Mouse (Mus musculus) hindbrain, embryonic 14.5 days (tissue): ENCODE data around the gene Chst10. TPM values are rescaled to one million over a fixed set of nuclear protein-coding genes. Genes with fewer than 3 reads are reported as not detected.

ENCODE experiments used
- ATAC-seq: fragments of 200-750 bp; cut with Nextera tagmentation; 2 replicates; pipeline ENCODE4 v1.8.0; 2017; ENCODE audit warnings: moderate number of reproducible peaks, mild to moderate bottlenecking, moderate TSS enrichment, moderate library complexity; ENCODE audit not compliant: low FRiP score
- DNase-seq: peaks from one replicate; pipeline ENCODE4 v3.0.0-alpha.2; 2015; ENCODE audit warnings: low spot score
- H3K27ac ChIP-seq: fragments of 300-500 bp; sonication (generic); 2 replicates; pipeline ENCODE4 v1.5.1; 2014; ENCODE audit warnings: mild to moderate bottlenecking, moderate library complexity
- H3K27me3 ChIP-seq: fragments of 300-500 bp; sonication (generic); 2 replicates; pipeline ENCODE4 v1.6.1; 2014; ENCODE audit warnings: mild to moderate bottlenecking, low read length, mixed read lengths; ENCODE audit not compliant: control insufficient read depth, insufficient read depth
- H3K36me3 ChIP-seq: fragments of 300-500 bp; sonication (generic); replicated peaks from 2 replicates; pipeline ENCODE4 v1.6.1; 2014; ENCODE audit not compliant: control insufficient read depth, insufficient read depth
- H3K4me1 ChIP-seq: fragments of 300-500 bp; sonication (generic); replicated peaks from 2 replicates; pipeline ENCODE4 v1.6.1; 2014; ENCODE audit warnings: antibody characterized with exemption, low read length, mixed read lengths; ENCODE audit not compliant: control insufficient read depth, insufficient read depth
- H3K4me2 ChIP-seq: fragments of 300-500 bp; sonication (generic); replicated peaks from 2 replicates; pipeline ENCODE4 v1.6.1; 2014; ENCODE audit warnings: mild to moderate bottlenecking, moderate library complexity
- H3K4me3 ChIP-seq: fragments of 300-500 bp; sonication (generic); replicated peaks from 2 replicates; pipeline ENCODE4 v1.5.1; 2014; ENCODE audit warnings: mild to moderate bottlenecking, low read length
- H3K9ac ChIP-seq: fragments of 300-500 bp; sonication (generic); 2 replicates; pipeline ENCODE4 v1.6.1; 2014
- H3K9me3 ChIP-seq: fragments of 300-500 bp; sonication (generic); 2 replicates; pipeline ENCODE4 v1.6.1; 2016; ENCODE audit warnings: low read length; ENCODE audit not compliant: control insufficient read depth
- WGBS: fragments of 180-500 bp; shearing (Covaris S2); extraction: QIAGEN DNeasy Blood & Tissue Kit; methylation state at CpG from one replicate; pipeline ENCODE4 v1.1.7; 2014; 5-methylcytosine and 5-hydroxymethylcytosine counted together
- polyA plus RNA-seq: library from polyadenylated mRNA; unstranded; fragments of >200 nt; fragmentation: Nextera tagmentation; extraction: Ambion mirVana; gene quantifications from 2 replicates; pipeline ENCODE4 v1.2.1, GENCODE M21; 2014

Gene Chst10
- polyA plus RNA-seq, 1 experiment from 2014 or later = 63.1 TPM

DNA sequence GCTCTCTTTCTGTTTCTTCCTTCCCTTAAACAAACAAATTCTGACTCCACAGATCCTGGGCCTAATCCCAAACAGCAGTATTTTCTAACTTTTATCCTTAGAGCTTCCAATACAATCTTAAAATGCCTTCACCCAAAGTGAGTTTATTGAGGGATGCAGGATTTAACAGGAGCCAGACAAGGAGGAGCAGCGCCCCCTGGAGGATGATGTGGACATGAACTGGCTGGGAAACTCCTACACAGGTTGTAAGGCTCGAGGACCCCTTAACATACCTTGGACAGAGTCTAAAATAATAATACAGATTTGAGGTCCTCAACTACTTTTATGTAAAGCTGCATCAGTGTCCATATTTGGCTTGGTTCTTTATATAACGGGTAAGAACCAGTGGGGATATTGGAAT lies 41.8 kb downstream of the Chst10 start:
- peak; percentile 87 for DNase-seq
- no peak overlapping the region for H3K27ac ChIP-seq
- H3K4me1 ChIP-seq = no peaks in the 10 kb centered on the region
- H3K4me2 ChIP-seq = no peak overlapping the region
- 14% methylated on average over 3 of the region's 3 CpGs for WGBS
- ATAC-seq = no peak
- H3K36me3 ChIP-seq = no peaks in the 10 kb centered on the region
- H3K9ac ChIP-seq = no peak overlapping the region
- H3K27me3 ChIP-seq = no peaks in the 10 kb centered on the region
- no peak overlapping the region for H3K4me3 ChIP-seq
- H3K9me3 ChIP-seq = no peaks in the 10 kb centered on the region

GRCm38 (mm10) chr1:38852250-38852649 lies 45.7 kb downstream of the Chst10 start:
- no peaks in the 10 kb centered on the region for H3K36me3 ChIP-seq
- no peak overlapping the region for H3K27ac ChIP-seq
- peaks cover 17% of the 10 kb centered on the region for H3K4me1 ChIP-seq
- WGBS = 68% methylated on average over 2 of the region's 2 CpGs
- no peaks in the 10 kb centered on the region for H3K9me3 ChIP-seq
- peaks cover 7% of the 10 kb centered on the region for H3K27me3 ChIP-seq
- H3K4me3 ChIP-seq = no peak overlapping the region
- ATAC-seq (no peak), DNase-seq (no peak)
- no peak overlapping the region for H3K4me2 ChIP-seq
- no peak overlapping the region for H3K9ac ChIP-seq

- no peak for ATAC-seq
- DNase-seq = no peak
- Histone ChIP-seq H3K27ac (no peak overlapping the region), H3K27me3 (peaks cover 7% of the 10 kb centered on the region), H3K4me2 (no peak overlapping the region), H3K36me3 (no peaks in the 10 kb centered on the region), H3K9ac (no peak overlapping the region), H3K9me3 (no peaks in the 10 kb centered on the region), H3K4me1 (peaks cover 17% of the 10 kb centered on the region), H3K4me3 (no peak overlapping the region)
- 95% methylated on average over 2 of the region's 2 CpGs for WGBS
Measured at GRCm38 (mm10) chr1:38850650-38851049, 47.3 kb downstream of the Chst10 start.

- 21% methylated on average over 2 of the region's 2 CpGs for WGBS
- H3K4me2 ChIP-seq = peak overlapping the region; percentile 51
- H3K9me3 ChIP-seq = no peaks in the 10 kb centered on the region
- DNase-seq (no peak), ATAC-seq (peak; percentile 38; the same call in 1 of the 2 replicates)
- peaks cover 7% of the 10 kb centered on the region for H3K27me3 ChIP-seq
- H3K27ac ChIP-seq = peak overlapping the region; percentile 91
- H3K9ac ChIP-seq = no peak overlapping the region
- no peaks in the 10 kb centered on the region for H3K36me3 ChIP-seq
- no peak overlapping the region for H3K4me3 ChIP-seq
- H3K4me1 ChIP-seq = peaks cover 17% of the 10 kb centered on the region
Measured at GRCm38 (mm10) chr1:38848451-38849289, 49.3 kb downstream of the Chst10 start.

- peak; percentile 92 for ATAC-seq
- Histone ChIP-seq H3K9ac (peak overlapping the region; percentile 43), H3K36me3 (no peaks in the 10 kb centered on the region), H3K9me3 (no peaks in the 10 kb centered on the region), H3K27me3 (peaks cover 7% of the 10 kb centered on the region), H3K4me1 (peaks cover 17% of the 10 kb centered on the region), H3K4me3 (peak overlapping the region; percentile 16), H3K27ac (peak overlapping the region; percentile 91), H3K4me2 (peak overlapping the region; percentile 51)
- peak; percentile 79 for DNase-seq
- WGBS = 11% methylated on average over 11 of the region's 11 CpGs
Measured at GRCm38 (mm10) chr1:38847975-38848374, 50.0 kb downstream of the Chst10 start.

DNA sequence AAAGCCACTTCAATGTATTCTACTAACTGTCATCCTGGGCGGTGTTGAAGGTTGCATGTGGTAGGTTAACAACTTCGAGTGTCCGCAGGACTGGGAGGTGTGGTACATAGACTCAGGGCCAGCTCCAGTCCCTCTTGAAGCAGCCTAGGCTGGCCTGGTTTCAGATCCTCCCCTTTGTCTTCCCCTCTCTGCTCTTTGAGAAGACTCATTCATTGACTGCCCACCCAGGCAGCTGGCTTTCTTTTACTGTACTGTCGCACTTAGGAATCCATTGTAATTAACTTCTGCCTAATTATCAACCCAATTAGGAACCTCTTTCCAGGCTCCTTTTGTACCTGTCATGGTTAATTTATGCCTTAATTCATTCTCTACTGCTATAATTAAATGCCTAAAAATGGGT lies 54.7 kb downstream of the Chst10 start:
- peaks cover 8% of the 10 kb centered on the region; the same call in 1 of the 2 replicates for H3K4me1 ChIP-seq
- H3K9ac ChIP-seq = no peak overlapping the region
- H3K4me3 ChIP-seq = no peak overlapping the region
- ATAC-seq (no peak), DNase-seq (no peak)
- H3K27me3 ChIP-seq = 0 out of 2 replicates have a peak, but pooled peaks cover 3% of the 10 kb centered on the region
- no peaks in the 10 kb centered on the region for H3K9me3 ChIP-seq
- 46% methylated on average over 4 of the region's 4 CpGs for WGBS
- H3K4me2 ChIP-seq = no peak overlapping the region
- no peaks in the 10 kb centered on the region for H3K36me3 ChIP-seq
- H3K27ac ChIP-seq = no peak overlapping the region

GRCm38 (mm10) chr1:38842861-38843260 lies 55.1 kb downstream of the Chst10 start:
- H3K27me3 ChIP-seq = 0 out of 2 replicates have a peak, but pooled peaks cover 5% of the 10 kb centered on the region
- 69% methylated on average over 1 of the region's 1 CpGs for WGBS
- ATAC-seq (no peak), DNase-seq (no peak)
- no peak overlapping the region for H3K4me2 ChIP-seq
- H3K4me3 ChIP-seq = no peak overlapping the region
- no peak overlapping the region for H3K9ac ChIP-seq
- peaks cover 7% of the 10 kb centered on the region; the same call in 1 of the 2 replicates for H3K4me1 ChIP-seq
- H3K36me3 ChIP-seq = no peaks in the 10 kb centered on the region
- H3K27ac ChIP-seq = no peak overlapping the region
- no peaks in the 10 kb centered on the region for H3K9me3 ChIP-seq

GRCm38 (mm10) chr1:38839944-38840343 lies 58.0 kb downstream of the Chst10 start:
- no peak for DNase-seq
- Histone ChIP-seq H3K9ac (no peak overlapping the region), H3K4me1 (peaks cover 2% of the 10 kb centered on the region; the same call in 1 of the 2 replicates), H3K36me3 (no peaks in the 10 kb centered on the region), H3K4me3 (no peak overlapping the region), H3K4me2 (no peak overlapping the region), H3K27ac (no peak overlapping the region), H3K27me3 (0 out of 2 replicates have a peak, but pooled peaks cover 5% of the 10 kb centered on the region), H3K9me3 (no peaks in the 10 kb centered on the region)
- 43% methylated on average over 1 of the region's 1 CpGs for WGBS
- no peak for ATAC-seq

- peak; percentile 82 for DNase-seq
- Histone ChIP-seq H3K9me3 (no peaks in the 10 kb centered on the region), H3K4me2 (peak within 1 kb of the TSS; percentile 97), H3K9ac (peak within 1 kb of the TSS; percentile 95), H3K27ac (peak within 1 kb of the TSS; percentile 98), H3K4me3 (peak within 1 kb of the TSS; percentile 84), H3K36me3 (peaks cover 9% of the 10 kb centered on the region), H3K27me3 (0 out of 2 replicates have a peak, but pooled peaks cover 5% of the 10 kb centered on the region), H3K4me1 (peaks cover 10% of the 10 kb centered on the region; the same call in 1 of the 2 replicates)
- under 1% methylated on average over 44 of the region's 47 CpGs for WGBS
- peak; percentile 94 for ATAC-seq
Measured at GRCm38 (mm10) chr1:38836477-38836872, 61.5 kb downstream of the Chst10 start, which contains the start of gene Lonrf2. Gene Lonrf2 (minus strand): TSS chr1:38836711.
